Mouse (Mus musculus): ENCODE data around the gene Jarid2.
"Not testable (repeated sequence)": the region's sequence is repeated elsewhere in the genome, so short reads cannot be mapped to it uniquely, and the experiment has no call there.

Gene Jarid2

DNA sequence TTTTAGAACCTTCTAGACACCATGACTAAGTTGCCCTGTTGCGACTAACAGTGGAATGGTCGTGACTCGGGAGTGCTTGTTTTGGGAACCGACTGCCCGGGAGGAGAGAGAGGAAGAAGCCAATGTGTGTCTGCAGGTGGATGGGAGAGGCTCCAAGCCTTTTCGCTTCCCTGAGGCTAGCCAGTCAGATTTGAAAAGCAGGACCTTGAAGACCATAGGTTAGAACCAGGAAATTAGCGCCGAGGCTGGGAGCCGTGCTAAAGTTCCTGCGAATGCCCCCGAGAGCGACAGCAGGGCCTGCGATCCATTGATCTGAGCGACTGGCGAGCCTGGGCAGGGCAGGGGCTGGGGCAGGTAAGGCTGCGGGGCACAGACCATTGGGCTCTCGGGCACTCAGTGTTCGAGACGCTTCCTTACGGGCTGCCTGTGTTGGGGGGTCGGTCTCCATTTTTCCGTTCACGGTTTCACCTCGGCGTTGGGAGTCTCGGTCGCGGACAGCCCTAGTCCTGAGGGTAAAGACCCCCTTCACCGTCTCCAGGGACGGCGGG lies at the start of gene Jarid2:
Gene Jarid2, plus strand, starts transcription at position 51 of the 548 bp plus-strand sequence.
- DNase-seq (ENCODE audit: low read depth, low spot score), result peak; percentile 46

DNA sequence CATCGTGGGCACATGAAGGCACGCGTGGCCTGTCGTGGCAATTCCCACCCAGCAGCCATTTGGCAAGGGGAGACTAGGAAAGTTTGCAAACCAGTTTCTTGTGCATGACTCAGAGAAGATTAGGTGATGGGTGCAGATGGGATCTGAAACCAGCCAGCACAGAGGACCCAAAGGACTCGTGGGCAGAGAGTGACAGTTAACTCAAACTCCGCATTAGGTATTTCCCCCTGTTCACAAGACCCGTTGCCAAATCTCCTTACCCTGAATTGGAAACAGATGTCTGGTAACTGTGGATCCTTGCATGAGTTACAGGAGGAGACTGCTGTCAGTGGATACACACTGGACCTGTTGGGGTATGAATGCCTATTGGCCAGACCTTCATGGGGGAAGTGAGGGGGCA lies 48.2 kb upstream of the Jarid2 start:
- DNase-seq (ENCODE audit: low read depth, low spot score), result no peak

DNA sequence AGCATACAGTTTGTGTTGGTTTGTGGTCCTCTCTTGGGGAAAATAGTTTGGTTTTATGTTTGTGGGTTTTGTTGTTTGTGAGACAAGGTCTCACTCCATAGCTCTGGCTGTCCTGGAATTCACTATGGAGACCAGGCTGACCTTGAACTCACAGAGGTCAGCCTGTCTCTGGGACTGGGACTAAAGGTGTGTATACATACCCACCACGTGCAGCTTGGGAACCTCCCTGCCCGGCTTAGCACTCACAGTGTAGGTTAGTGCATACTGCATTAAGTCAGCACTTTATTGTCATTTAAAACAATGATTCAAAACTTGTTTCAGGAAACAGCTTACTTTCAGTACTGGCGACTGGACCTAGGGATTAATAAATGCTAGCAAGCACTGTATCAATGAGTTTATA lies 41.1 kb upstream of the Jarid2 start:
- no peak for DNase-seq (ENCODE audit: low read depth, low spot score)

DNA sequence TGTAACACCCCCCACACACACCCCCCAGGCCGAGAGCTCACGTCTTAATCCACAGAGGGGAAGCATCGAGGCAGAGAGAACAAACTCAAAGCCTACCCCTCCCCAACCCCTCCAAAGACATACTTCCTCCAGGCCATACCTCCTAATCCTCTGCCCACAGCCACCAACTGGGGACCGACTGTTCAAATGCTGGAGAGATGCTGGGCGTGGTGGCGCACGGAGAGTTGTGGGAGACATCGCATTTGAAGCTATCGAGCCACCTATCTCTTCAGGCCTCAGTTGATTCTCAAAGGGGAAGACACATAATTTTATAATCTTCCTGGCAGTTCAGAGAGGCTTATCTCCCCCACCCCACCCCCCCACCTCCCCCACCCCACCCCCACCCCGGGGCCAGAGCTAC lies 31.6 kb upstream of the Jarid2 start:
- no peak for DNase-seq (ENCODE audit: low read depth, low spot score)

- no peak for DNase-seq (ENCODE audit: low read depth, low spot score)
Observed at GRCm38 (mm10) chr13:44704036-44704801, 25.1 kb upstream of the Jarid2 start.

- DNase-seq (ENCODE audit: low read depth, low spot score), result no peak
Observed at GRCm38 (mm10) chr13:44705031-44705742, 24.1 kb upstream of the Jarid2 start.

GRCm38 (mm10) chr13:44705743-44706044 lies 23.6 kb upstream of the Jarid2 start:
- DNase-seq (ENCODE audit: low read depth, low spot score), result no peak

- no peak for DNase-seq (ENCODE audit: low read depth, low spot score)
Observed at GRCm38 (mm10) chr13:44706206-44706915, 22.9 kb upstream of the Jarid2 start.

GRCm38 (mm10) chr13:44707176-44707575 lies 22.1 kb upstream of the Jarid2 start:
- DNase-seq (ENCODE audit: low read depth, low spot score), result no peak

DNA sequence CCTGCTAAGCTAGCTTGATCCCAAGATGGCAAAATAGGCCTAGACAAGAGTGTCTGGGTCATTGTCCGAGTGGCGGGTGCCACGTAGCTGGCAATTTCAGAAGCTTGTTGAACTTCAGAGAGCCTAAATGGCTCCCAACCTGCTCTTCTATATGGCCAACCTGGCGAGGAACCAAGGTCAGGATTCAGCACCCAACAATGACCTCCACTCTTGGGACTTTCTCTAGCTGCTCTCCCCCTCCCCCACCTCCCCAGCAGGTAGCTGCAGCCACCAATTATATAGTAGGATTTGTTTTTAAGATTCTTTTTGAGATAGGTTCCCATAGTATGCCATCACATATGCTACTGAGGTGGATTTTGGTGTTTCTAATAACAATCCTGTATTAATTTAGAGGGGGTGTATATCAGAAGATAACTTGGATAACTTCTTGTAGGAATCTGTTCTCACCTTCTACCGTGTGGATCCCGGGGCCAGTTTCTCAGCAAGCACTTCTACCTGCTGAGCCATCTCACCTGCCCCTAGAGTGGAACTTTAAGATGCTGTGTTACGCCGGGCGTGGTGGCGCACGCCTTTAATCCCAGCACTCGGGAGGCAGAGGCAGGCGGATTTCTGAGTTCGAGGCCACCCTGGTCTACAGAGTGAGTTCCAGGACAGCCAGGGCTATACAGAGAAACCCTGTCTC lies 20.8 kb upstream of the Jarid2 start:
- no peak for DNase-seq (ENCODE audit: low read depth, low spot score)

DNA sequence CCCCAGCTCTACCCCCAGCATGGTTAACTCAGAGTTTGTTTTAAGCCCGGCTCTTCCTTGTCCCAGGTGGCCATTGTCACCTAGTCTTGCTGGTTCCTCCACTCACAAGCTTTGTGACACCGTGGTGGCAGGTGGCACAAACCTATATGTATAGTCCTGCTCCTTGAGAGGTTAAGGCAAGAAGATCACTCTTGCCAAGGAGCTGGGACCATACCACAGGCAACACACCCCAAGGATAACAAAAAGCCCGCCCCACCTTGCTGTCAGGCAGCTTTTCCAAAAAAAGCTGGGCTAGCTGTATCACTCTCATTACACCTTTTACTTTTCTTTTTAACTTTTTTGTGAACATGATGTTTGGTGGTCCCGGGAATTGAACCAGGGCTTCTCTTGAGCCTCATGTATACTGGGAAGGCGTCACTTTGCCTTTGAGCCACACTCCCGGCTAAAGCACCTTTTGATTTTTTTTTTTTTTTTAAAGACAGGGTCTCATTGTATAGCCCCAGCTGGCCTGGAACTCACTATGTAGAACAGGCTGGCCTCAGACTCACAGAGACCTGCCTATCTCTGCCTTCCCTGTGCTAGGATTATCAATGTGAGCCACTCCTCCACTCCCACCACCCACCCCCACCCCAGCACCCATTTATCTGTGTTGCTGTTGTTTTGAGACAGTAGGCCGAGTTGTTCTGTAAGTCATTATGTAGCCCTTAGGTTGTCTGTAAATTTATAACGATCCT lies 19.4 kb upstream of the Jarid2 start:
- no peak for DNase-seq (ENCODE audit: low read depth, low spot score)

DNA sequence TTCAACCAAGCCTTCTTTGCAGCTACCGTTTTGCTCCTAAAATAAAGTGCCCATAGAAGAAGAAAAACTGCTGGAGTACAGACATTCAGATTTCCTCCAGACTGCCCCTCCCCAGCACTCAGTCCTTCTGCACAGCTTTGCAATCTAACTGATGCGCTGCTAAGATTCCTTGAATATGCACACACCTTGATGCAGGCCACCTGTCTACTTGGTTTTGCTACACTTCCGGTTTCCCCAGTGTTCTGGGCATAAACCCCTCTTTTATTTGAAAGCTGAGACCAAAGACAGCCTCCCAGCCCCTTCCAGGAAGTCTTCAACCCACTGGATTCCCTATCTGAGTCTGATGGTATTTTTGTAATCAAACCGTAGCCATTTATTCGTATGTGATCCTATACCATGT lies 18.2 kb upstream of the Jarid2 start:
- DNase-seq (ENCODE audit: low read depth, low spot score), result no peak

GRCm38 (mm10) chr13:44711882-44712281 lies 17.4 kb upstream of the Jarid2 start:
- DNase-seq (ENCODE audit: low read depth, low spot score), result no peak

DNA sequence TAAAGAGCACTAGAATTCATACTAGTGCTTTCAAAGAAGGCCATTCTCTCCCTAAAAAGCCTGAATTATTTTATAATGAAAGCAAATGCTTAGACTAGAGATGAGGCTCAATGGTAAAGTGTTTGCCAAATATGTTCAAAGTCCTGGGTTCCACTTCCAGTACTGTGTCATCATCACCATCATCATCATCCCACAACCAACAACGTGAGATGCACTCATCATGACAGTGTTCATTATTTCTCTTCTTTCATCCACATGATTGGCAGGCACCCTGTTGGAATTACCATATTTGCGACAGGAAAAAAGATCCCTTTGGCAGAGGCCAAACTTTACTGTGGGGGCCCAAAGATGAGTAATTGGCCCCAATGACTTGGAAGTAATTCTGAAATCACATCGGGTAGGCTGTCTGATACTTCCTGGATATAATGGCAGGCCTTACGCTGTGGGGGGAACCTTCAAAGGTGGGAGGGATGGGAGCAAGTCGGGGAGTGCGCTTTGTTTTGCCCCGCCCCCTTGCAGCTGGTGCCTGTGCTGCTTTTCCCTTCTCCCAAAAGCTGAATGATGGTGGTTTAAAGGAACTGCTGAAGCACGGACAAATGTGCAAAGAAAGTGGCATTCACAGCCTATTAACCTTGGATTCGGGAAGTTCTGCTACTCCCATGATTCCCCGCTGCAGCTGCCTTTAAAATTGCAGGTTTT lies 13.9 kb upstream of the Jarid2 start:
- no peak for DNase-seq (ENCODE audit: low read depth, low spot score)

DNA sequence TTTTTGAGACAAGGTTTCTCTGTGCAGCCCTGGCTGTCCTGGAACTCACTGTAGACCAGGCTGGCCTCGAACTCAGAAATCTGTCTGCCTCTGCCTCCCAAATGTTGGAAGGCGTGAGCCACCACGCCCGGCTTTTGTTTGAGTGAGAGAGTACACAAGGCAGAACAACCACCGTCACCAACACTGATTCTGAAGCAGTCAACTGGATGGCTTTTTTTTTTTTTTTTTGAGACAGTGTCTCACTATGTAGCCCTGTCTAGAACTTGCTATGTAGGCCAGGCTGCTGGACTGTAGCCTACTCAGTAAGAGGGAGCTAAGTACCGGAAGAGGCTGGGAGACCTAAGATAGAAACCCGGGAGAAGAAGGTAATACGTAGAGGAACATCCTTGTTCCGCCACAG lies 11.4 kb upstream of the Jarid2 start:
- no peak for DNase-seq (ENCODE audit: low read depth, low spot score)

- DNase-seq (ENCODE audit: low read depth, low spot score), result not testable (repeated sequence)
Observed at GRCm38 (mm10) chr13:44718465-44718864, 10.8 kb upstream of the Jarid2 start.

GRCm38 (mm10) chr13:44720094-44720493 lies 9.2 kb upstream of the Jarid2 start:
- DNase-seq (ENCODE audit: low read depth, low spot score), result no peak

GRCm38 (mm10) chr13:44721891-44722547 lies 7.3 kb upstream of the Jarid2 start:
- no peak for DNase-seq (ENCODE audit: low read depth, low spot score)

GRCm38 (mm10) chr13:44723522-44723921 lies 5.8 kb upstream of the Jarid2 start:
- DNase-seq (ENCODE audit: low read depth, low spot score), result not testable (repeated sequence)

All from CD4-positive helper T cell, adult 2 months (primary cell).